Mouse (Mus musculus): ENCODE data around the gene Trib3.
"Not testable (repeated sequence)": the region's sequence is repeated elsewhere in the genome, so short reads cannot be mapped to it uniquely, and the experiment has no call there.

The Trib3 gene

GRCm38 (mm10) chr2:152343329-152344213, at the start of gene Trib3:
Trib3 (minus strand) TSS chr2:152344032.
- peak; percentile 78 to 82 for DNase-seq (ENCODE audit: low spot score in 2 of 2)

- no peak for DNase-seq (ENCODE audit: low spot score in 2 of 2)
These were observed 49.6 kb upstream of the Trib3 start for GRCm38 (mm10) chr2:152393225-152394017.

- DNase-seq (ENCODE audit: low spot score in 2 of 2) = peak; percentile 27 to 43
These were observed 49.0 kb upstream of the Trib3 start for GRCm38 (mm10) chr2:152392786-152393185.

DNA sequence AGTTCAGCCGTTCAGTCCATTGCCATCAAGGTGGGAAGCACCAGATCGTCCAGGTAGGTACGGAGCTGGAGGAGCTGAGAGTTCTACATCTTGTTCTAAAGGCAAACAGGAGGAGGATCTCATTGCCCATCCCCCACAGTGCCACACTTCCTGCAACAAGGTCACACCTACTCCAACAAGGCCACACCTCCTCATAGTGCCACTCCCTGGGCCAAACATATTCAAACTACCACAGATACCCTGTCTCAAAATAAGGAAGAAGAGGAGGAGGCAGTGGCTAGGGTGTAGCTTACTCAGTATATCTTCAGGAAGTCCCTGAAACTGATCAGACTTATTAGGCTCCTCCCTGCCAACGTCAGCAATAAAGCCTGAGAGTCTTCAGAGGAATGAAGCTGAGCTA, 40.4 kb upstream of the Trib3 start:
- DNase-seq (ENCODE audit: low spot score in 2 of 2) = no peak

GRCm38 (mm10) chr2:152376345-152376741, 32.5 kb upstream of the Trib3 start, which contains the start of gene Nrsn2:
Nrsn2 (minus strand) TSS chr2:152376638.
- no peak for DNase-seq (ENCODE audit: low spot score in 2 of 2)

DNA sequence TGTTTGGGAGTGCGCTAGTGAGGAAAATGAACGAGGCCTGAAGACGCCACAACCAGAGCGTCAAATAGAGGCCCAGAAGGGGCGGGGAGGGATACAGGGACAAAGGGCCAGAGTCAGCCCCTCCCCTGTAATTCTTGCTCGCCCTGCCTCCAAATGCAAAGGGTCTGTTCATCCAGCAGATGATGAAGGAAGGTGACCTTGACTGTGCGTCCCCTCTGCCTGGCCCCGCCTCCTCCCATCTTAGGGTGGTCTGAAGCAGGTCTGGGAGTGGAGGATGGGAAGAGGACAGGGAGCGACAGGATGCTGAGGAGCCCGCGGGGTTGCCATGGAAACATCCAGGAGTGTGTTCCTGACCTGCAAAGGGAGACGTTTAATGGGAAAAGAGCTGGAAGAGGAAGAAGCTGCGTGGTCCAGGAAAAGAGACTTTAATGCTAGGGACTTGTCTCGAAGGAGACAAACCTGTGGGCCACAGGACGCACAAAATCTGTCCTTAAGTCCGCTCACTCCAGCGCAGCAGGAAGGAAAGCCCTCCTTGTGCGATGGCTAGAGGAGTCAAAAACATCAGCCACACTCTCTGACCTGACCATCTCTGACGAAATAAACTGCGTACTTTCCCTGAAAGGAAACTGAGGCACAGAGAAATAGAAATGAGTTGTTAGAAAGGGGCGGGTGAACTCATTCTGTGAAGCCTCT, 32.0 kb upstream of the Trib3 start:
- DNase-seq (ENCODE audit: low spot score in 2 of 2) = no peak

DNA sequence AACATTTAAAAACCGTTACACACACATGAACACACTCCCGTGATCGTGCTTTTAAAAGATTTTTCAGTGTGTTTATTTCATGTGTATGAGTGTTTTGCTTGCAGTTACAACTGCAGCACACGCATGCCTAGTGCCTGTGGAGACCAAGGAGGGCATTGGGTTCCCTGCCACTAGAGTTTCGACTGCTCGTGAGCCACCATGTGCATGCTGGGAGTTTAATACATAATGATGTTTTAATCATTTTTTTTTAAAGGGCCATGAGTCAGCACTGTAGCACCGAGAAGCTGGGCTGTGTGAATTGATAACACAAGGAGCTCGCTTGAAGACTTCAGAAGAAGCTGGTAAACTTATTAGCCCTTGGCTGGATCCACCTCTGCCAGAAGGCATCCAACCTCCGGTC, 29.7 kb upstream of the Trib3 start:
- no peak for DNase-seq (ENCODE audit: low spot score in 2 of 2)

DNA sequence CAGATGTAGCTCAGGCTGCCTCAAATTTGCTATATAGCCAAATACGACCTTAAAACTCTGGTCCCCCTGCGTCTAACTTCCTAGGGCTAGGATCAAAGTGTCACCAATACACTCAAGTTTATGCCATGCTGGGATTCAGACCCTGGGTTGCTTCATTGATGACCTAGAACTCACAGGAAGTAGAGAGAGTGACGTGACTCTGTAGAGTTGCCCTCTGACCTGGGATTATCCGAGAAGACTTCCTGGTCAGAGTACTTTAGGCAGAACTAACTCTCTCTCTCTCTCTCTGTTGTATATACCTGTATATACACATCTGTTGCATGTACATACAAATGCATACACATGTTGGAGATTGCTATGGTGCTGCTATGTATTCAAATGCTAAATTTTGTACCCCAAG, 28.8 kb upstream of the Trib3 start:
- DNase-seq (ENCODE audit: low spot score in 2 of 2) = no peak

DNA sequence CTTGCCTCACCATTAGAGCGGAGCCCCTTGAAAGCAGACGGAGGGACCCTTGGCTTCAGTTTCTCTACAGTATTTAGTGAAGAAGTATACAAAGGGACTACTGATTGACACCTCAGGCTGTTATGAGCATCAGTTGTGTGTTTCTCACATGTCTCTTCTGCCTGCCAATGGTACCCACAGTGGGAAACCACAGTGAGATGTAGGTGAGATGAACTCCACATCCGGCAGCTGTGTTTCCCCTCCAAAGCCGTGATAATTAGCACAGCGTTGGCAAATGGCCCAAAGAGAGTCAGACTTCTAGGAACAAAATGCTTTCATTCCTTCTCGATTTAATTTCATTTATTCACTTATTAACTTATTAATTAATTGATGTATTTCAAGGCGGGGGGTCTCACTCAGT, 28.3 kb upstream of the Trib3 start:
- DNase-seq (ENCODE audit: low spot score in 2 of 2) = no peak

DNA sequence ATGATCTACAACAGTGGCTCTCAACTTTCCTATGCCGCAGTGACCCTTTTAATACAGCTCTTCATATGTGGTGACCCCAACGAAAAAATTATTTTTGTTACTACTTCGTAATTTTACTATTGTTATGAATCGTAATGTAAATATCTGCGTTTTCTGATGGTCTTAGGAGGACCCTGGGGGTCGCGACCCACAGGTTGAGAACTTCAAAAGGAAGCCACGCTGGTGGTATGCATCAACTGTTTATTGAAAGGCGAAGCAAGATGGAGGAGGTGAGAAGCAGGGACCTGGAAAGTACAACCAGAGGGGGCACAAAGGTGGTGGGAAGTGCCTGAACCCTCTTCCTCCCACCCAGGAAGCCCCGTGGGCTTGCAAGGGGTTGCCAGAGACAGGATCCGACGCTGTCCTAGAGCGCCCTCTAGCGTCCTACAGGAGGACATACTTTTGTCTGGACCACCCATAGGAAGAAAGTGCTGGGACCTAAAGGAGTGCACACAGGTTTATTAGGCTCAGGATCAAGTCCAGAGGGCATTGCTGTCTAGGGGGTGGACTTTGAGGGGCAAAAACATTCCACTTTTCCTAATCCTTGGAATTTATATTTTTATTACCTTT, 24.8 kb upstream of the Trib3 start:
- DNase-seq (ENCODE audit: low spot score in 2 of 2) = peak; percentile 40 to 48

DNA sequence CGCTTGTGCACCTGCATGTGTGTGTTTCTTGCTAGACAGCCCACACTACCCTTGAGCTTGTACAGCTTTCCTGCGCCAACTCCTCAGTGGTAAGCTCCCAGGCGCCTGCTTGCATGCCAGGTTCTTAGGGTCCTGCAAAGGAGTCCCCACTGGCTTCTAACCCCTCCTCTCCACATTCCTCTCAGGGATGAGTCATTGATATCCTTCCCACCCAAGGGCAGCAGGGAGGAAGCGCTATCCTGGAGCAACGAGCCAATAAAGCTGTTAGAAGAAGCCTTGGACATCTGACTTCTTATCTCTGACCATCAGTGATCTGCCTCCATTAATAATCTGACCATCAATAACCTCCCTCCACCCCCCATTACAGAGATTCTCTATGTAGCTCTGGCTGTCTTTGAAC, 24.1 kb upstream of the Trib3 start:
- no peak for DNase-seq (ENCODE audit: low spot score in 2 of 2)

DNA sequence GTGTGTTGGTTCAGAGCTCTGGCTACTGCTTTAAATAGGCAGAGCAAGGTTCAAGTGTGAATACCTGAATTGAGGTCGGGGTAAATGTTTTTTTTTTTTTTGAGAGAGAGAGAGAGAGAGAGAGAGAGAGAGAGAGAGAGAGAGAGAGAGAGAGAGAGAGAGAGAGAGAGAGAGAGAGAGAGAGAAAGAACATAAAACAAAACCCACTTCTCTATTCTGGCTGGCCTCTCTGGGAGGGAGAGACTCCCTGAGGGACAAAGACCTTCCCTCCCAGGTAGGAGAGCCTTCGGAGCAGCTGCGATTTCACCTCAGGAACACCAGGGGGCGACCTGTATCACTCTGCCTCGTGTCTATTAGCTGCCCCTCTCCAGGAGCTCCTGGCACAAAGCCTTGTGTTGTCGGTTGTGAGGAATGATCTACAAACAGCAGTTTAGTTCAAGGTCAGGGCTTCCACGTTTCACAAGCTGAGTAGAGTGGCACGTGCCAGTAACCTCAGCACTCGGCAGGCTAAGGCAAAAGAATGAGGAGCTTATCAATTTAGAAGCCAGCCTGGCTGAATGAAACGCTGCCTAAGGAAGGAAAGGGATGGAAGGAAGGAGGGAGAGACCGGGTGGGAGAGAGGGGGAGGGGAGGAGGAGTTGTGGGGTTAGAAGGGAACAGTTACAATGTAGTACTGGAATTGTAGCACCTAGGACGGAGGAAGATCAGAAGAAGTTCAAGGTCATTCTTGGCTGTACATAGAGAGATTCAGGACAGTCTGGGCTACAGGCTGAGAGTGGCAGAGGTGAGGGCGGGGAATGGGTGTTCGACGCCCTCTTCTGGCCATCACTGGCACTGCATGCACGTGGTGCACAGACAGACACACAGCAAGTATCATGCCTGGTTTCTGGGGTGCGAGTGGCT, 19.7 kb upstream of the Trib3 start:
- peak; percentile 48 to 56 for DNase-seq (ENCODE audit: low spot score in 2 of 2)

DNA sequence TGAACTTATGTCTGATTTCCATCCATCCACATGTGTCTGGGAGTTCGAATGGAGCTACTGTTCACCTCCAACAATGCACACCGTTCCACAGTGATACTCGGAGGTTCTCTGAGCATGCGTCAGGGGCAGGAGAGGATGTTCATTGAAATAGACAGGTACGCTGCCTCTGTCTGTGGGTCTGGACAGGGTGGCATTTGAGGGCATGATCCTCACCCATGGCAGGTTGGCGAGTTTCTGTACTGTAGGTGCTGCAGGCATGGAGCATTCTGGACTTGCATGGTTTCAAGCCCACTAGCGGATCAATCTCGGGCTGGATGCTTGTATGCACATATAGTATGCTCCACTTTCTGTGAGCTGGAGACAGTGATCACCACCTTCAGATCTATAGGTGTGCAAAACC, 17.4 kb upstream of the Trib3 start:
- DNase-seq (ENCODE audit: low spot score in 2 of 2) = no peak

- peak in 1 of 2 experiments; percentile 41 for DNase-seq (ENCODE audit: low spot score in 2 of 2)
These were observed 16.5 kb upstream of the Trib3 start for GRCm38 (mm10) chr2:152360271-152360775.

DNA sequence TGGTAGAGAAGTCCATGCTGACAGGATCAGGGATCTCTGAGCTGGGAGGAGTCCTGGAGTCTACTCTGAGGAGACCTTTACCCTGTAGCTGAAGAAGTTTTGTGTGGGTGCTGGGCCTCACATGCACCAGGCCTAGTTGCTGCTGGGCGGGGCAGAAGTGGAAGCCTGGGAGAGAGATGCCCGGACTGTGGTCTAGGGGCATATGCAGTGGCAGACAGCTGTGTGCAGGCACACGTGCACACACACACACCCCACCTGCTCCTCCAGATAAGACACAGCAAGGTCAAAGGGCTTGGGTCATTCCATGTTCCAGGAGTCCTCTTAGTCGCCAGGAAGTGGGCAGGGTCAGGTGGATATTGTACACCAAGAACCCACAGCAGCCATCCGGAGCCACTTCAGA, 15.8 kb upstream of the Trib3 start:
- DNase-seq (ENCODE audit: low spot score in 2 of 2) = no peak

DNA sequence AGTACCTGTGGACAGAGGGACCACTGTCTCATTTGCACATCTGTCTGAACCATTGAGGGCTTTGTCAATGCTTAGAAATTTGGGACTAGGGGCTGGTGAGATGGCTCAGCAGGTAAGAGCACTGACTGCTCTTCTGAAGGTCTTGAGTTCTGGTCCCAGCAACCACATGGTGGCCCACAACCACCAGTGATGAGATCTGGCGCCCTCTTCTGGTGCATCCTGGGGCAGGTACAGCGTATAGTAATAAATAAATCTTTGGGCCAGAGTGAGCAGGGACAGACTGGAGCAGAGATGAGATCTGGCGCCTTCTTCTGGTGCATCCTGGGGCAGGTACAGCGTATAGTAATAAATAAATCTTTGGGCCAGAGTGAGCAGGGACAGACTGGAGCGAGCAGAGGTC, 15.1 kb upstream of the Trib3 start:
- not testable (repeated sequence) for DNase-seq (ENCODE audit: low spot score in 2 of 2)

DNA sequence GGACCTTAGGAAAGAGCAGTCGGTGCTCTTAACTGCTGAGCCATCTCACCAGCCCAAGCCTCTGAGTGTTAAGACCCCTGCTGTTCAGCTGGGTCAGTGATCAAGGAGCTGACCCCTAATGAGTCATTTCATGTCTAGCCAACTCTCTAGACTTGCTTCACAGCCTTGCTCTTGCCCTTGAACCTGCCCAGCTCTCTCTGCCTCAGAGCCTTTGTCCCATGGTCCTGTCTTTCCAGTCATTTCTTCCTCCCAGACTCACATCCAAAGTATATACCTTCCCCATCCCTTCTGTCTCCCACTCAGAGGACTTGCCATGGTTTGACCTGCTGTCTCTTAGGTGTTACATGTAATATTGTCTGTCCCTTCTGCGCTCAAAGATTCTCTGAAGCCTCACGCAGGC, 13.4 kb upstream of the Trib3 start:
- no peak for DNase-seq (ENCODE audit: low spot score in 2 of 2)

DNA sequence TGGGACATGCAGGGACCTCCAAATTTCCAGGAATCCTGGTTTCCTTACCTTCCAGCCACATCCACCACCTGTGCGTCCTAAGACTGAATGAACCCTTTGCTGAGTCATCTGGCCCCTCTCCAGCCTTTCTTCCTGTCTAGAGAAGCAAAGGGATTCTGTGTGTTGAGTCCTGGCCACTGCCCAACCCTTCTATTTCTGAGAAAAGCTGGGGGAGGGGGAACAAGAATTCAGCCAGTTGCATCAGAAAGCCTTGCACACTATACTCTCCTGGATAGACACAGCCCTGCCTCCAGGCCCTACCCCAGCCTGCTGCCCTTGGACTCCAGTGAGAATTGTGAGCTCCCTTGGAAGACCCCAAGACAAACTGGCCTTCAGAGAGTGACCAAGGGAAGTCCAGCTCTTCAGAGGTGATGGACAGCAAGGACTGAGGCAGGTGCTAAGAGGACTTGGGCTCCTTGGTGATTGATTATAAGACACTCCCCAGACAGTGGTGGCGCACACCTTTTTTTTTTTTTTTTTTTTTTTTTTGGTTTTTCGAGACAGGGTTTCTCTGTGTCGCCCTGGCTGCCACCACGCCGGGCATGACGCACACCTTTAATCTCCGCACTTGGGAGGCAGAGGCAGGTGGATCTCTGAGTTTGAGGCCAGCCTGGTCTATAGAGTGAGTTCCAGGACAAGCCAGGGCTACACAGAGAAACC, 6.2 kb upstream of the Trib3 start:
- no peak for DNase-seq (ENCODE audit: low spot score in 2 of 2)

DNA sequence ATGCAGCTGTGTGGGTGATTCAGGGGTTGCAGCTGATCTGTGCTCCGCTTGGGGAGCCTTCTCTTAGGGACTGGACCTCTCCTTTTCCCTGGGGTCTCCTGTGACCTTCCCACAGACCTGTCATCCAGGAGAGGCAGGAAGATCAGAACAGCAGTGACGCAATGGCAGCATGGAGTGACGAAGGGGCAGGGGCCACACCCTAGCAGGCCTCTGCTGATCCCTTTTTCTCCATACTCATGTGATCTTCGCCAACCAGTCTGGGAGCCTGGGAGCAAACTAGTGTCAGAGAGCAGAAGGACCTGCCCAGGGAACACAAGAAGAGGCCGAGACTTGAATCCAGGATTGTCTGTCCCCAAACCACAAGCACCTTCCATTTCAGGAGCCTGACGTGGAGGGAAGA, 5.4 kb upstream of the Trib3 start:
- no peak for DNase-seq (ENCODE audit: low spot score in 2 of 2)

DNA sequence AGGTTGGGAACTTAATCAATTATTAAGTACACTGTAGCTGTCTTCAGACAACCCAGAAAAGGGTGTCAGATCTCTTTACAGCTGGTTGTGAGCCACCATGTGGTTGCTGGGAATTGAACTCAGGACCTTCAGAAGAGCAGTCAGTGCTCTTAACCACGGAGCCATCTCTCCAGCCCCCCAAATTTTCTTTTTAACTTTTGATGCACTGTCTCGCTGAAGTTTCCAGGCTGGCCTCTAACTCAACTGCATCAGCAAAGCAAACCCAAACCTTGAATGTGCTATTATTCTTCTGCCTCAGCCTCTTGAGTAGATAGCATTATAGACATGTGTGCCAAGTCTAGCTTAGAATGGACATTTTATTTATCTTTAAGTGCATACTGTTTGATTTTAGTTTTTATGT, 3.9 kb upstream of the Trib3 start:
- no peak for DNase-seq (ENCODE audit: low spot score in 2 of 2)

Measured in spleen, postnatal 36 days (tissue).